ENCODE assay signal across 8 mouse cellular contexts in the genomic region with DNA sequence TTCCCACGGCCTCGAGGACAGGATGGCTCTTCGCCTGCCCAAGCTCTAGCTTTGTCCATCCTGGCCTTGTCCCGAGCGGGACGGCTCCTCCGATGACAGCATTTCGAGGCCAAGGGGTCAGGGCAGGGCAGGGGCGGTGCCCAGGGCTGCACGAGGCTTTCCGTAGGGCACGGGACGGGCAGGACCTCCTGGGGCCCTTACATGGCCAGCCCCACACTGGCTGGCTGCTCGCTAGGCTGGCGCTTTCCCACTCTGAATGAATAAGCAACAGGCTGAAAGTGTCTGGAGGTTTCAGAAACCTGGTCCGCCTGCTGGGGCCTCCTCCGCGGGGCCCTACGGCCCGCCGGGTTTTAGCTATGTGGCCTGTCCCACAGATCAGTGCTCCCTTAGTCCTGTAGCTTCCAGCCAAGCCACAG. TPM values are rescaled to one million over a fixed set of nuclear protein-coding genes. Genes with fewer than 3 reads are reported as not detected.
DNase-seq lines count a peak whose midpoint lies in the region; ATAC-seq and TF ChIP-seq lines count a peak whose summit lies in the region.

A gene (minus strand): TSS at position 243 of the 416 bp plus-strand sequence.

- peak; percentile 22 to 26 for DNase-seq in cerebellum, adult 2 months
- no peak for DNase-seq in cerebellum, postnatal 36 days
- peak; percentile 80 for DNase-seq in gastrocnemius, postnatal 14 days
- DNase-seq in liver, embryonic 11.5 days (ENCODE audit: low spot score) = peak; percentile 64
- DNase-seq in neural tube, embryonic 11.5 days (ENCODE audit: low spot score) = peak; percentile 75
- no peak for DNase-seq in spleen, postnatal 4 days (ENCODE audit: low spot score in 2 of 2)

- H3K4me1 ChIP-seq in cerebellum, adult 2 months (ENCODE audit: control insufficient read depth, insufficient read depth, low read length) = peaks cover 3% of the 10 kb centered on the region; the same call in 1 of the 2 replicates
- no peaks in the 10 kb centered on the region for H3K4me1 ChIP-seq in bone marrow, adult 2 months (ENCODE audit: control insufficient read depth, insufficient read depth, low read length)
- peaks cover 39% of the 10 kb centered on the region for H3K4me1 ChIP-seq in hindbrain, embryonic 16.5 days (ENCODE audit: control insufficient read depth, insufficient read depth, low read depth, low read length)
- H3K4me1 ChIP-seq in liver, embryonic 11.5 days (replicated peaks; ENCODE audit: control insufficient read depth, insufficient read depth, low read length) = peaks cover 13% of the 10 kb centered on the region
- H3K4me1 ChIP-seq in neural tube, embryonic 11.5 days (ENCODE audit: control insufficient read depth, insufficient read depth, low read length) = peaks cover 2% of the 10 kb centered on the region

- no peaks in the 10 kb centered on the region for H3K36me3 ChIP-seq in hindbrain, embryonic 16.5 days (ENCODE audit: control insufficient read depth, insufficient read depth, low read length)
- no peaks in the 10 kb centered on the region for H3K36me3 ChIP-seq in liver, embryonic 11.5 days (ENCODE audit: control insufficient read depth, insufficient read depth, low read length)
- H3K36me3 ChIP-seq in neural tube, embryonic 11.5 days (ENCODE audit: control insufficient read depth, insufficient read depth, low read length) = no peaks in the 10 kb centered on the region

- TF ChIP-seq POLR2A in cerebellum, adult 2 months (IDR thresholded peaks at IDR 0.05; ENCODE audit: borderline replicate concordance, insufficient read depth, low read length) = no peak
- no peak for TF ChIP-seq POLR2A in bone marrow, adult 2 months (IDR thresholded peaks at IDR 0.05; ENCODE audit: borderline replicate concordance, control insufficient read depth, low read depth, low read length)

- peak within 1 kb of the TSS; percentile 15 for H3K4me3 ChIP-seq in cerebellum, adult 2 months (replicated peaks; ENCODE audit: insufficient read depth, low read depth, low read length)
- no peak within 1 kb of the TSS for H3K4me3 ChIP-seq in bone marrow, adult 2 months (replicated peaks; ENCODE audit: control insufficient read depth, low read depth, low read length)
- peak within 1 kb of the TSS; percentile 35 for H3K4me3 ChIP-seq in hindbrain, embryonic 16.5 days (ENCODE audit: low read length)
- peak within 1 kb of the TSS; percentile 46 for H3K4me3 ChIP-seq in liver, embryonic 11.5 days (ENCODE audit: low read depth, low read length)
- peak within 1 kb of the TSS; percentile 30 for H3K4me3 ChIP-seq in neural tube, embryonic 11.5 days (ENCODE audit: low read depth, low read length)

- peak within 1 kb of the TSS; percentile 64 for H3K4me2 ChIP-seq in hindbrain, embryonic 16.5 days (ENCODE audit: low read length)
- H3K4me2 ChIP-seq in liver, embryonic 11.5 days = peak within 1 kb of the TSS; percentile 72
- H3K4me2 ChIP-seq in neural tube, embryonic 11.5 days (ENCODE audit: low read depth) = peak within 1 kb of the TSS; percentile 50

- intact Hi-C loops in gastrocnemius, postnatal 14 days (cut with DNase I; ENCODE audit: low total_unique reads) = no loop called here

- no peaks in the 10 kb centered on the region for H3K9me3 ChIP-seq in hindbrain, embryonic 16.5 days (ENCODE audit: control insufficient read depth, low read length)
- H3K9me3 ChIP-seq in liver, embryonic 11.5 days (ENCODE audit: control insufficient read depth, low read length) = no peaks in the 10 kb centered on the region
- no peaks in the 10 kb centered on the region for H3K9me3 ChIP-seq in neural tube, embryonic 11.5 days (ENCODE audit: control insufficient read depth, low read length)

- ATAC-seq in hindbrain, embryonic 16.5 days = peak; percentile 51
- ATAC-seq in liver, embryonic 11.5 days (replicated peaks; ENCODE audit: low FRiP score) = no peak
- peak; percentile 48; the same call in 1 of the 2 replicates for ATAC-seq in neural tube, embryonic 11.5 days (ENCODE audit: insufficient read depth, low FRiP score, low TSS enrichment)

- 11% methylated on average over 21 of the region's 21 CpGs for WGBS in cerebellum, adult 2 months
- WGBS in bone marrow, adult 2 months = 6% methylated on average over 21 of the region's 21 CpGs
- whole genome bisulfite sequencing in hindbrain, embryonic 16.5 days = 0% methylated on average over 21 of the region's 21 CpGs
- WGBS in liver, embryonic 11.5 days = 5% methylated on average over 21 of the region's 21 CpGs
- 0% methylated on average over 21 of the region's 21 CpGs for WGBS in neural tube, embryonic 11.5 days

- no peaks in the 10 kb centered on the region; the same call in 1 of the 2 replicates for H3K27me3 ChIP-seq in cerebellum, adult 2 months (ENCODE audit: control insufficient read depth, insufficient read depth, low read length)
- peaks cover 15% of the 10 kb centered on the region for H3K27me3 ChIP-seq in hindbrain, embryonic 16.5 days (replicated peaks; ENCODE audit: control insufficient read depth, insufficient read depth, low read length)
- peaks cover 59% of the 10 kb centered on the region for H3K27me3 ChIP-seq in liver, embryonic 11.5 days (replicated peaks; ENCODE audit: control insufficient read depth, insufficient read depth, low read length)
- H3K27me3 ChIP-seq in neural tube, embryonic 11.5 days (ENCODE audit: control insufficient read depth, insufficient read depth, low read length) = peaks cover 18% of the 10 kb centered on the region

- peak within 1 kb of the TSS; percentile 60 for H3K9ac ChIP-seq in hindbrain, embryonic 16.5 days (ENCODE audit: low read depth, low read length)
- peak within 1 kb of the TSS; percentile 52; the same call in 1 of the 2 replicates for H3K9ac ChIP-seq in liver, embryonic 11.5 days (ENCODE audit: low read depth, low read length)
- peak within 1 kb of the TSS; percentile 27 for H3K9ac ChIP-seq in neural tube, embryonic 11.5 days (ENCODE audit: low read length)

- no peak within 1 kb of the TSS for H3K27ac ChIP-seq in cerebellum, adult 2 months (ENCODE audit: insufficient read depth, low read length)
- H3K27ac ChIP-seq in bone marrow, adult 2 months (ENCODE audit: control insufficient read depth, insufficient read depth, low read depth, low read length, poor library complexity) = peak within 1 kb of the TSS; percentile 26; the same call in 1 of the 2 replicates
- peak within 1 kb of the TSS; percentile 64; the same call in 1 of the 2 replicates for H3K27ac ChIP-seq in hindbrain, embryonic 16.5 days (ENCODE audit: low read depth, low read length)
- no peak within 1 kb of the TSS; the same call in 1 of the 2 replicates for H3K27ac ChIP-seq in liver, embryonic 11.5 days (ENCODE audit: low read depth, low read length)
- no peak within 1 kb of the TSS for H3K27ac ChIP-seq in neural tube, embryonic 11.5 days (ENCODE audit: low read depth, low read length)

- no peak for TF ChIP-seq CTCF in cerebellum, adult 2 months (IDR thresholded peaks at IDR 0.05; ENCODE audit: borderline replicate concordance, insufficient read depth, low read depth, low read length)
- no peak for TF ChIP-seq CTCF in bone marrow, adult 2 months (IDR thresholded peaks at IDR 0.05; ENCODE audit: control insufficient read depth, insufficient read depth, low read length)

RNA-seq across cellular contexts. Expression of the gene that starts here (rescaled TPM):
- 2.3 and 2.7 TPM in 2 replicates for polyA plus RNA-seq in cerebellum, adult 2 months (2012; rRNA removed)
- 4.0 and 5.2 TPM in 2 replicates for polyA plus RNA-seq in bone marrow, adult 2 months (2011; ENCODE audit: insufficient read depth, insufficient read length, low replicate concordance, missing spikeins)
- total RNA-seq in gastrocnemius, postnatal 14 days (2021) = 10 to 100 TPM; 29.2 to 46.7 TPM
- 7.4 and 10.2 TPM in 2 replicates for polyA plus RNA-seq in hindbrain, embryonic 16.5 days (2015; fragmentation: Nextera tagmentation; extraction: Ambion mirVana)
- polyA plus RNA-seq in liver, embryonic 11.5 days (2014; fragmentation: Nextera tagmentation; extraction: Ambion mirVana) = 9.6 and 11.0 TPM in 2 replicates
- 12.8 and 13.5 TPM in 2 replicates for polyA plus RNA-seq in neural tube, embryonic 11.5 days (2014; fragmentation: Nextera tagmentation; extraction: Ambion mirVana)

Comparison
In these comparisons a context has a peak if more than half of its experiments do, and no peak if none do; other contexts are left out.
1. DNase-seq: peak in cerebellum, adult 2 months (2 of 2), gastrocnemius, postnatal 14 days (single experiment), liver, embryonic 11.5 days (single experiment) and neural tube, embryonic 11.5 days (single experiment); none in cerebellum, postnatal 36 days (0 of 2) and spleen, postnatal 4 days (0 of 2).
2. H3K27ac ChIP-seq: peak in bone marrow, adult 2 months (single experiment) and hindbrain, embryonic 16.5 days (single experiment); none in cerebellum, adult 2 months (single experiment), liver, embryonic 11.5 days (single experiment) and neural tube, embryonic 11.5 days (single experiment).
3. Peak in every context shown above with its lines, with median percentiles within 50 percentile points of each other: H3K4me2 ChIP-seq and H3K9ac ChIP-seq.